Mouse (Mus musculus): ENCODE results near the gene Grin2b.

GRCm38 (mm10) chr6:135932400-135932920, 240.9 kb downstream of the Grin2b start:
- TF ChIP-seq CTCF (IDR thresholded peaks at IDR 0.05; ENCODE audit: borderline replicate concordance, insufficient read depth, low read depth, low read length): no peak
- no peak for TF ChIP-seq POLR2A (IDR thresholded peaks at IDR 0.05; ENCODE audit: borderline replicate concordance, insufficient read depth, low read length)

All from cerebellum, adult 2 months (tissue).